Mouse (Mus musculus) midbrain, embryonic 10.5 days (tissue): ENCODE results near the gene Serbp1. TPM values are rescaled to one million over a fixed set of nuclear protein-coding genes. Genes with fewer than 3 reads are reported as not detected.

Source experiments
- DNase-seq: peaks from one replicate; pipeline ENCODE4 v3.0.0-alpha.2; 2017; ENCODE audit warnings: low spot score
- H3K27ac ChIP-seq: fragments of 300-500 bp; sonication (generic); replicated peaks from 2 replicates; pipeline ENCODE4 v1.5.1; 2016; ENCODE audit warnings: mild to moderate bottlenecking
- H3K27me3 ChIP-seq: fragments of 300-500 bp; sonication (generic); 2 replicates; pipeline ENCODE4 v1.6.1; 2016; ENCODE audit warnings: low read depth, mild to moderate bottlenecking; ENCODE audit not compliant: poor library complexity, severe bottlenecking
- H3K36me3 ChIP-seq: fragments of 300-500 bp; sonication (generic); 2 replicates; pipeline ENCODE4 v1.6.1; 2016; ENCODE audit warnings: mild to moderate bottlenecking, moderate library complexity
- H3K4me1 ChIP-seq: fragments of 300-500 bp; sonication (generic); 2 replicates; pipeline ENCODE4 v1.6.1; 2016
- H3K4me3 ChIP-seq: fragments of 300-500 bp; sonication (generic); 2 replicates; pipeline ENCODE4 v1.5.1; 2016; ENCODE audit warnings: mild to moderate bottlenecking, moderate library complexity
- H3K9me3 ChIP-seq: fragments of 300-500 bp; sonication (generic); replicated peaks from 2 replicates; pipeline ENCODE4 v1.6.1; 2016; ENCODE audit warnings: mild to moderate bottlenecking
- WGBS: fragments of 180-500 bp; shearing (Covaris S2); methylation state at CpG from one replicate; pipeline ENCODE4 v1.1.7; 2016; 5-methylcytosine and 5-hydroxymethylcytosine counted together
- polyA plus RNA-seq: library from polyadenylated mRNA; unstranded; fragments of >200 nt; fragmentation: Nextera tagmentation; extraction: Ambion mirVana; gene quantifications from 2 replicates; pipeline ENCODE4 v1.2.1, GENCODE M21; 2016

Serbp1 gene
- polyA plus RNA-seq, 1 experiment from 2014 or later: 470 TPM

GRCm38 (mm10) chr6:67318451-67318850 lies 80.5 kb downstream of the Serbp1 start:
- H3K27ac ChIP-seq: no peak overlapping the region
- H3K27me3 ChIP-seq: no peaks in the 10 kb centered on the region
- H3K36me3 ChIP-seq: no peaks in the 10 kb centered on the region
- H3K9me3 ChIP-seq: no peaks in the 10 kb centered on the region
- peak; percentile 50 for DNase-seq
- H3K4me1 ChIP-seq: no peaks in the 10 kb centered on the region
- no peak overlapping the region for H3K4me3 ChIP-seq
- 33% methylated on average over 10 of the region's 10 CpGs for WGBS

GRCm38 (mm10) chr6:67323788-67324187 lies 85.8 kb downstream of the Serbp1 start:
- WGBS: 94% methylated on average over 3 of the region's 3 CpGs

GRCm38 (mm10) chr6:67337943-67338342 lies 100.0 kb downstream of the Serbp1 start:
- H3K4me1 ChIP-seq: no peaks in the 10 kb centered on the region
- H3K36me3 ChIP-seq: no peaks in the 10 kb centered on the region
- H3K27ac ChIP-seq: no peak overlapping the region
- no peaks in the 10 kb centered on the region for H3K27me3 ChIP-seq
- H3K4me3 ChIP-seq: no peak overlapping the region
- H3K9me3 ChIP-seq: no peaks in the 10 kb centered on the region
- DNase-seq: no peak

More at GRCm38 (mm10) chr6:67323788-67324187, 85.8 kb downstream of the Serbp1 start:
- no peaks in the 10 kb centered on the region for H3K27me3 ChIP-seq
- DNase-seq: no peak
- no peaks in the 10 kb centered on the region for H3K9me3 ChIP-seq
- H3K36me3 ChIP-seq: no peaks in the 10 kb centered on the region
- H3K4me1 ChIP-seq: no peaks in the 10 kb centered on the region
- H3K4me3 ChIP-seq: no peak overlapping the region
- no peak overlapping the region for H3K27ac ChIP-seq

- no peak for DNase-seq
- Histone ChIP-seq H3K27me3 (no peaks in the 10 kb centered on the region), H3K27ac (no peak overlapping the region), H3K4me1 (no peaks in the 10 kb centered on the region), H3K36me3 (no peaks in the 10 kb centered on the region), H3K4me3 (no peak overlapping the region), H3K9me3 (no peaks in the 10 kb centered on the region)
Measured at GRCm38 (mm10) chr6:67339494-67339893, 101.5 kb downstream of the Serbp1 start.

Other genes starting within 250 kb of the Serbp1 start
- gene Gadd45a, start 200.7 kb upstream of the Serbp1 start, polyA plus RNA-seq: 14.8 and 15.3 TPM in 2 replicates
- gene Il12rb2, start 138.0 kb downstream of the Serbp1 start, polyA plus RNA-seq: 0.04 and 0.06 TPM in 2 replicates